Mouse (Mus musculus) E14TG2a.4 (cell line): ENCODE measurements at regions not wholly inside any gene's neighbourhood (a gene's known extent, or its start where the extent isn't known, plus 50 kb on each side); places are given as distances from the start of the nearest gene placed in this dataset.

ENCODE experiments used
- CTCF ChIP-seq: conservative IDR thresholded peaks from 2 replicates; pipeline ENCODE4 v1.5.1; 2014; ENCODE audit warnings: low read length
- NANOG ChIP-seq: IDR thresholded peaks from 2 replicates; pipeline ENCODE4 v1.6.1; 2014; ENCODE audit warnings: borderline replicate concordance, low read length, mixed read lengths
- POU5F1 ChIP-seq: IDR thresholded peaks from 2 replicates; pipeline ENCODE4 v1.6.1; 2014; ENCODE audit warnings: low read length, borderline replicate concordance

- TF ChIP-seq CTCF (no peak), NANOG (no peak), POU5F1 (no peak)
These were observed 190.1 kb downstream of the Mid1ip1 start for GRCm38 (mm10) chrX:10904889-10905288.
